16 mouse cellular contexts compared by ENCODE assay signal in genomic region chr19:43415565-43415964, GRCm38 (mm10). TPM values are rescaled to one million over a fixed set of nuclear protein-coding genes. Genes with fewer than 3 reads are reported as not detected.
"Had no signal": no experiment of that assay in that cellular context is flagged by ENCODE, and none has a peak within 500 bp of the region (broad histone marks: within the 10 kb centered on the region; RNA-seq: fewer than 3 reads in every experiment).

No protein-coding gene starts in this region.

- H3K4me1 ChIP-seq: limb, embryonic 12.5 days; liver, embryonic 13.5 days; midbrain, embryonic 13.5 days; neural tube, embryonic 15.5 days had no signal

- H3K4me3 ChIP-seq: layer of hippocampus, adult 2 months; limb, embryonic 12.5 days; liver, embryonic 13.5 days; midbrain, embryonic 13.5 days; myocyte; neural tube, embryonic 15.5 days had no signal

- ATAC-seq: liver, postnatal 0 days; midbrain, embryonic 13.5 days had no signal

- H3K4me2 ChIP-seq: limb, embryonic 12.5 days; liver, embryonic 13.5 days; midbrain, embryonic 13.5 days; neural tube, embryonic 15.5 days had no signal

- H3K27ac ChIP-seq: kidney, postnatal 0 days; layer of hippocampus, adult 2 months; limb, embryonic 12.5 days; liver, embryonic 13.5 days; macrophage; midbrain, embryonic 13.5 days; neural tube, embryonic 15.5 days had no signal

- H3K27me3 ChIP-seq: limb, embryonic 12.5 days; liver, embryonic 13.5 days; midbrain, embryonic 13.5 days; neural tube, embryonic 15.5 days had no signal

- H3K9me3 ChIP-seq: limb, embryonic 12.5 days; liver, embryonic 13.5 days; midbrain, embryonic 13.5 days; neural tube, embryonic 15.5 days had no signal

- DNase-seq: kidney, adult 11 months; kidney, adult 9 months; kidney, postnatal 36 days; liver; liver, embryonic 13.5 days; liver, postnatal 0 days; right cerebral cortex, adult 18-20 months; right cerebral cortex, postnatal 25 days; thymus, postnatal 4 days had no signal

- H3K36me3 ChIP-seq: limb, embryonic 12.5 days; liver, embryonic 13.5 days; midbrain, embryonic 13.5 days; neural tube, embryonic 15.5 days had no signal

- H3K9ac ChIP-seq: limb, embryonic 12.5 days; liver, embryonic 13.5 days; liver, postnatal 0 days; midbrain, embryonic 13.5 days; neural tube, embryonic 15.5 days had no signal

RNA-seq across cellular contexts. Expression of gene Cnnm1, which starts 24.7 kb away (rescaled TPM):
- polyA plus RNA-seq: macrophage, myocyte had no signal

RNA-seq across cellular contexts. Expression of gene Hpse2, which starts 27.4 kb away (rescaled TPM):
- polyA plus RNA-seq: macrophage, myocyte had no signal
